Mouse (Mus musculus): ENCODE results near the gene 2200002D01Rik.
"Not testable (repeated sequence)": the region's sequence is repeated elsewhere in the genome, so short reads cannot be mapped to it uniquely, and the experiment has no call there.

The 2200002D01Rik gene

DNA sequence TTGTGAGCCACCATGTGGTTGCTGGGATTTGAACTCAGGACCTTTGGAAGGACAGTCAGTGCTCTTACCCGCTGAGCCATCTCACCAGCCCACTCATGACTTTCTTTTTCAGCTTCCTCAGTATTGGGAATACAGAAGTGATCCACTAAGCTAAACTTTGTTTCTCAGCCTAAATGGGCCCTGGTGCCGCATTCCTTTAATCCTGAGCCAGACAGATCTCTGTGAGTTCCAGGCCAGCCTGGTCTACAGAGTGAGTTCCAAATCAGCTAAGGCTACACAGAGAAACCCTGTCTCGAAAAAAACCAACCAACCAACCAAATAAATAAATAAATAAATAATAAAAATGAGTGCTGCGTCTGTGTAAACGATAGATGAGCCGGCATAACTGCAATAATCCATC, 10.7 kb downstream of the 2200002D01Rik start:
- DNase-seq (ENCODE audit: low read depth) = not testable (repeated sequence)

DNA sequence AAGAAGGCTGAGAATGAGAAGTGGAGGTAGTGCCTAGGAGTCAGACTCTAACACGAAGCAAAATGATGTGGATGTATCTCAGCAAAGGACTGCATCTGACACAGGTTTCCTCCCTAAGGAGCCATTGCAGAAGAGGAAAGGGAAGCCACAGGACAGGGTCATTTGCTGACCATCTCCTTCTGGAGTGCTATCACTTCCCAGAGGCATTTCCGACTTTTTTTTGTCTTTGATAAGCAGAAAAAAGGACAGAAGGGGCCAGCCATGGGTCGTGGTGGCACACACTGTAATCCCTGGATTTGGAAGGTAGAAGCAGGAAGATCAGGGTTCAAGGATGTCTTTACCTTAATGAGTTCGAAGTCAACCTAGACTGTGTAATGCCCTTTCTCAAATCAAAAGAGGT, 11.7 kb downstream of the 2200002D01Rik start:
- no peak for DNase-seq (ENCODE audit: low read depth)

DNA sequence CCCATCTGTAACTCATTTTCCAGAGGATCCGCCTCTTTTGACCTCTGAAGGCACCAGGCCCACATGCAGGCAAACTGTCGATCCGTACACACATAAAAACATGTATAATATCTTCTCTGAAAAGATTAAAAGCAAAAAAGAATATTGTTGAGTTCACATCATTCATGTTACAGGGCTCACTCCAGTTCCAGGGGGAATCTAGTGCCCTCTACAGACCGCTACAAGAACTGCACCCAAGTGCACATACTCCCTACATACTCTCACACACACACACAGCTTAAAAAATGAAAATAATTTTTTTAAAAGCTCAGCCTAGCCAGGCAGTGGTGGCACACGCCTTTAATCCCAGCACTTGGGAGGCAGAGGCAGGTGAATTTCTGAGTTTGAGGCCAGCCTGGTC, 13.6 kb downstream of the 2200002D01Rik start:
- peak; percentile 55 for DNase-seq (ENCODE audit: low read depth)

DNA sequence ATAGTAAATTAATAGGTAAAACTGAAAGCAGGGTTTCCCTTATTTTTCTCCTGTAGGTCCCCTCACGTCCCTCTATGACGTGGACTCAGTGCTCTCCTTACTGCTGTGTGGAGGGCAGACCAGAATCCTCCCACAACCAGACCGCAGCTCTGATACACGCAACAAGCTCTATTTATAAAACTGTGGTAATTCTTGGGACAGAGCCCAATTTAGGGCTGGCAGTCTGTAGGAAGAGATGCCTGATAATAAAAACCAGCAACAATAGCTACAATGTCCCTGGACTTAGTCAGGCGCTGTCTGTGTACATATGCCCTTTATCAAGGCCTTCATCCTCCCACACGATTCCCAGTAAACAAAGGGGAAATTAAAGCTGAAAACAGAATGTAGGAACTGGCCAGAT, 14.5 kb downstream of the 2200002D01Rik start:
- no peak for DNase-seq (ENCODE audit: low read depth)

DNA sequence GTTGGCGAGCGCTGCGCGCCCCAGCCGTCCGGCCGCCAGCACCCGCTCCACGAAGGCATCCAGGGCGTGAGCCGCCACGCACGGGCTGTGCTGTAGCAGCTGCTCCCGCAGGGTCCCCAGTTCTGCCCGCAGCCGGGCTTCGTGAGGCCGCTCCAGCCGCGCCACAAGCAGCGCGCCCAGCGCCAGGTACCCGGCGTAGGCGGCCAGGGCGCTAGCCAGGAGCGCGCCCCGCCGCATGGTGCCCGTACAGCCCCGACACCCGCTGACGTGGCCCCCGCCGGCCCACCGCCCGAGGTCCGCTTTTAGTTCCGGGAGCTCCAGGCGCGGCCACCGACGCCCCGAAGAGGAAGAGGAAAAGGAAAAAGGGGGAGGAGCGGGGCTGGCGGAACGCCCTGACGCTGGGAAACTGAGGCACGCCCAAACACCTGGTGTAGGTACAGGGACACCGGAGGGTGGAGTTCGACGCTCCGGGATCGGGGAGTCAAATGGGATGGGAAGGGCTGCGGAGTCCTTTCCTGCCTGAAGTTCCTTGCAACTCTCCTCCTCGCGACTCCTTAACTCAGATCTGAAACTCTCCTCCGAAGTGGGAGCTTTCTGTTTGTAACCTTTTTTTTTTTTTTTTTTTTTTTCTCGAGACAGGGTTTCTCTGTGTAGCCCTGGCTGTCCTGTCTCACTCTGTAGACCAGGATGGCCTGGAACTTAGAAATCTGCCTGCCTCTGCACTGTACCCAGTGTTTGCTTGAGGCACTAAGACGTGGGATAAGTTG, 15.8 kb downstream of the 2200002D01Rik start, which contains the start of gene Kcnk6:
Kcnk6 (minus strand) TSS at position 269 of the 767 bp plus-strand sequence.
- peak; percentile 72 for DNase-seq (ENCODE audit: low read depth)

DNA sequence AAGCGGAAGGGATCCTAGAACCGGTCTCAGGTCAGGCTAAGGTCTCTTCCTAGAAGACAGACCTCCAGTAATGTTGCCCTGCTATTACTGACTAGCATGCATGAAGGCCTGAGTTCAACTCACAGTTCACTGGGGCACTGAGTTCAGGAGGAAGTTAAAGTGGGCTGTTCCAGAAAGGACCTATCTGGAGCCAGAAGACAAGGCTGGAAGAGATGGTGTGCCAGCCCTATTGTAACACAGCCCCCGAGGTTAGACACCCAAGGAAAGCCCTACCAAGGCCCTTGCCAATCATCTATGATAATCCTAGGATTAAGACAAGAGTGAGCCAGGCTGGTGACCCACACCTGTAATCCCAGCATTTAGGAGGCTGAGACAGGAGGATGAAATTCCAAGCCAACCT, 16.7 kb downstream of the 2200002D01Rik start:
- no peak for DNase-seq (ENCODE audit: low read depth)

DNA sequence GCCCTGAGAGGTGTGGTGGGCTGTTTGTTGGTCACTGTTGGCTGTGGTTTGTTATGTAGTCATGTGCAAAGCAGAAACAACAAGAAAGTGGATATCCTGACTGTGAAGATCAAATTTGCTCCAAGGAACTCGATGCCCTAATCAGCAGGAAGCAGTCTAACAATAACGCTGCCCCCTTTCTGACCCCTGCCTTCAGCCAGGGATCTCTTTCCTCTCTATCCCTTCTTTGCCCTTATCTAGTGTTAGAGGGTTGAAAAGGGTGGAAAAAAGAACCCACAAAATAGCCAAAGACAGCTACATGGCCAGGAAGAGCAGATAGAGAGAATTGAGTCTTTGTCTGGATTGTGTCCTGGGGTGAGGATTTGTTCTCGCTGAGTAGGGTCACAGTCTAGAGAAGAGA, 17.7 kb downstream of the 2200002D01Rik start:
- DNase-seq (ENCODE audit: low read depth) = no peak

DNA sequence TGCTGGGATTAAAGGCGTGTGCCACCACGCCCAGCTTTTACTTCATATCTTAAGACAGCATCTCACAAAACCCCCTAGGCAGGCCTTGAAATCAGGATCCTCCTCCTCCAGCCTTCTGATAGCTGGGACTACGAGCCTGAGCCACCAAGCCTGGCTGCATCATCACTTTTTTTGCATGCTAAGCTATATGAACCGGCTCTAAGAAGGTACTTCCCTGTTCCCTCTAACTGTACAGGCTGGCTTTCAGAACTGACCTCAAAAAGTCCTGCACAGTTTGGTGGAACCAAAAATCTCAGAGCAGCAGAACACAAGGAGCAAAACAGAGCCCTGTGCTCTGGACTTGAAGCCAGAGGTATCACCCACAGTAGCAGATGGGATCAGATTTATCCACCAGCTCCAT, 20.1 kb downstream of the 2200002D01Rik start:
- DNase-seq (ENCODE audit: low read depth) = no peak

DNA sequence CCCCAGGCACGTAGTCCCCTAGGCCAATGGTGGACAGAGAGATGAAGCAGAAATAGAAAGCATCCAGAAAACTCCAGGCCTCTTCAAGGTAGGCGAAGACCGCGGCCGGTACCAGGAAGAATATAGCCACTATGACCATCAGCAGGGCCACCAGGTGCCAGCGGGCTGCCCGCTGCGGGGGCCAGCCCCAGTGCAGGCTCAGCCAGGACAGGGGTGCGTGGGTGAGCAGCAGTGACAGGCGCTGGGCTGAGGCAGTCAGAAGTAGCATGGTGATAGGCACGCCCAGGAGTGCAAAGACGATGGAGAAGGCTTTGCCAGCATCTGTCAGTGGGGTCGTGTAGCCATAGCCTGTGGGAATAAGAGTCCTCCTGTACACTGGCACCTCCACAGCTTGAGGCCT, 22.7 kb downstream of the 2200002D01Rik start:
- DNase-seq (ENCODE audit: low read depth) = no peak

DNA sequence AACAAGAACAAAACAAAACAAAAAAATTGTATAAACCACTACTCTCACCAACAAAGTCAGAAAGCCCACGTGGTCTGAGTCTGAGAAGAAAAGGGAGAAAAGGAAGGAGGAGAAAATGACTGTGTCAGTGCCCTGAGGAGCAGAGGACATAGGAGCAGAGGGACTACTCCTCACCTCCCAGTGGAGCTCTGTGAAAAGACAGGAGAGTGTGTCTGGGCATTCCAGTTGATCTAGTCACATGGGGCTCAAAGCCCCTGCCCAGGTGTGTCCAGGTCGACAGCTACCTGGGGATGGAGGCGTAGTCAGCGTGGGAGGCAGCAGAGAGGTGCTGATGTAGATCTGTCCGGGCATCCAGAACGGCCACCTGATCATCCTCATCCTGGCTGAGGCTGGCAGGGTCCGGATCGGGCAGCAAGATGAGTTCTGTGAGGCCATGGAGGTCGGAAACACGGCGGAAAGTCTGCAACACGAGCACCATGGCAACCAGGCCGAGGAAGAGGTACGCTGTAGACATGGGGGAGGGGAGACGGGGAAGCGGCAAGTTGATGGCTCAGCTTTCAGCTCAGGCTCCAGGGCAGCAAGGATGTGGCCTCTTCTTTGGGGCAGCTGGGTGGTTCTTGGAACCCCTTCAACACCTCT, 23.4 kb downstream of the 2200002D01Rik start:
- DNase-seq (ENCODE audit: low read depth) = peak; percentile 56

DNA sequence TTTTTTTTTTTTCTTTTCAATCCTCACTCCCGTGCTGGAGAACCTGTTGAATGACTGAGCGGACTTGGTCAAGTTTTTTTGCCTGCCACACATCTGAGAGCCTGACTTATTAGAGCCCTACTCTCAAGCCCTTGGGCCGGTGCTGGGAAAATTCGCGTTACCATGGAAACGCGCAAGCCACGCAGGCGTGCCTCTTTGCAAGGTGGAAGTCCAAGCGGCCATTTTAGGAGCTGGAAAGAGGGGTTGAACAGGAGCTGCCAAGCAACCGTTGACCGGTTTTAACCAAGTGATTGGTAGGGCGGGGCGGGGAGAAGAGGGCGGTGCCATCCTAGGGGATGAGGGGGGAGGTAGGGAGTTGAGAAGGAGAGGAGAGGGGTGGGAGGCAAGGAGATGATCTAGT, 33.4 kb downstream of the 2200002D01Rik start:
- no peak for DNase-seq (ENCODE audit: low read depth)

DNA sequence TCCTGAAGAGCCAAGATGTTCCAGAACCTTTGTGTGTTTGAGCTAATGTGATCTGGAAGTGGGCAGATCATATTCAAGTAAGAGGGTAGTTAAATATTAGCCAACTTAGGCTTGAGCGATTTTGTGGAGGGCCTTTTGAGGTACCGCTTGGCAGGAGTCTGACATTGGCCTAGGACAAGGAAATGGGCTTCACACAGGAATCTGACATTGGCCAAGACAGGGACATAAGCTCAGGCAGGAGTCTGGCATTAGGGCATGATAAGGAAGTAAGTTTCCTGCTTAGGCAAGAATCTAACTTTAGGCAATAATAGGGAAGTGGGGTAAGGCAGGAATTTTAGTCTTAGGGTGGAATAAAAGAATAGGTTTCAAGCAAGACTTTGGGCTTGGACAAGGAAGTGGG, 34.0 kb downstream of the 2200002D01Rik start:
- DNase-seq (ENCODE audit: low read depth) = no peak

DNA sequence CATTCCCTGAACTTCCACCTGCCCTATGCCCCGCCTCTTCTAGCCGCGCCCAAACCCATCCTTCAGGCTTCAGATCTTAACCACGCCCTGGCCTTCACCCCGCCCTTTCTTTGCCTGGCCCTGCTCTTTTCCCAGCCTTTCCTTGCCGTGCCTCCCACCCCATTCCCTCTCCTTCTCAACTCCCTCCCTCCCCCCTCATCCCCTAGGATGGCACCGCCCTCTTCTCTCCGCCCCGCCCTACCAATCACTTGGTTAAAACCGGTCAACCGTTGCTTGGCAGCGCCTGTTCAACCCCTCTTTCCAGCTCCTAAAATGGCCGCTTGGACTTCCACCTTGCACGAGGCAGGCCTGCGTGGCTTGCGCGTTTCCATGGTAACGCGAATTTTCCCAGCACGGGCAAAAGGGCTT, 34.6 kb downstream of the 2200002D01Rik start, which contains the start of gene Catsperg1:
Catsperg1 (minus strand) TSS at position 361 of the 408 bp plus-strand sequence.
- DNase-seq (ENCODE audit: low read depth) = no peak

DNA sequence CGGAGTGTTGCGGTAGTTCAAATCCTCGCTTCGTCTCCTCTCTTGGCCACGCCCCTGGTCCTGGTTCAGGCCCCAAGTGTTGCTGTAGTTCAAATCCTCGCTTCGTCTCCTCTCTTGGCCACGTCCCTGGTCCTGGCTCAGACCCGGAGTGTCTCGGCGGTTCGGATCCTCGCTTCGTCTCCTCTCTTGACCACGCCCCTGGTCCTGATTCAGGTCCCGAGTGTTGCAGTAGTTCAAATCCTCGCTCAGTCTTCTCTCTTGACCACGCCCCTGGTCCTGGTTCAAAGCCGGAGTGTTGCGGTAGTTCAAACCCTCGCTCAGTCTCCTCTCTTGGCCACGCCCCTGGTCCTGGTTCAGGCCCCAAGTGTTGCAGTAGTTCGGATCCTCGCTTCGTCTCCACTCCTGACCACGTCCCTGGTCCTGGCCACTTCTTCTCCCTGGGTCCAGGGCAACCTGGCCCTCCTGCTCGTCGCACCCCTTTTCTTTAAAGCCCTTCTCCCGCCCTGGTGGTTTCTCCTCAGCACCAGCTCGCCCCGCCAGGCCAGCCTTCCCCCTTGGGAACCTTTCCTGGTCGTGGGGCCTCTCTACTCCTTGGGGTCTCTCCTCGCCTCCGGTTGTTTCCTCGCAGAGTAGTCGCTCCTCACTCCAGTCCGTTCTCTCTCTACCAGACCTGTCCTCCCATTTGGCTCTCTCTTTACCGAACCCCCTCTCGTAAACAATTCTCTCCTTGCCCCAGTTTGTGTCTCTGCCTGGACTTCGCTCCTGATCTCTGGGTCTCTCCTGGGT, 35.3 kb downstream of the 2200002D01Rik start:
- DNase-seq (ENCODE audit: low read depth) = not testable (repeated sequence)

DNA sequence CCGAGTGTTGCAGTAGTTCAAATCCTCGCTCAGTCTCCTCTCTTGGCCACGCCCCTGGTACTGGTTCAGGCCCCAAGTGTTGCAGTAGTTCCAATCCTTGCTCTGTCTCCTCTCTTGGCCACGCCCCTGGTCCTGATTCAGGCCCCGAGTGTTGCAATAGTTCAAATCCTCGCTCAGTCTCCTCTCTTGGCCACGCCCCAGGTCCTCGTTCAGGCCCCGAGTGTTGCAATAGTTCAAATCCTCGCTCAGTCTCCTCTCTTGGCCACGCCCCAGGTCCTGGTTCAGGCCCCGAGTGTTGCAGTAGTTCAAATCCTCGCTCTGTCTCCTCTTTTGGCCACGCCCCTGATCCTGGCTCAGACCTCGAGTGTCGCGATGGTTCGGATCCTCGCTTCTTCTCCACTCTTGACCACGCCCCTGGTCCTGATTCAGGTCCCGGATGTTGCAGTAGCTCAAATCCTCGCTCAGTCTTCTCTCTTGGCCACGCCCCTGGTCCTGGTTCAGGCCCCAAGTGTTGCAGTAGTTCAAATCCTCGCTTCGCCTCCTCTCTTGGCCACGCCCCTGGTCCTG, 36.0 kb downstream of the 2200002D01Rik start:
- no peak for DNase-seq (ENCODE audit: low read depth)

DNA sequence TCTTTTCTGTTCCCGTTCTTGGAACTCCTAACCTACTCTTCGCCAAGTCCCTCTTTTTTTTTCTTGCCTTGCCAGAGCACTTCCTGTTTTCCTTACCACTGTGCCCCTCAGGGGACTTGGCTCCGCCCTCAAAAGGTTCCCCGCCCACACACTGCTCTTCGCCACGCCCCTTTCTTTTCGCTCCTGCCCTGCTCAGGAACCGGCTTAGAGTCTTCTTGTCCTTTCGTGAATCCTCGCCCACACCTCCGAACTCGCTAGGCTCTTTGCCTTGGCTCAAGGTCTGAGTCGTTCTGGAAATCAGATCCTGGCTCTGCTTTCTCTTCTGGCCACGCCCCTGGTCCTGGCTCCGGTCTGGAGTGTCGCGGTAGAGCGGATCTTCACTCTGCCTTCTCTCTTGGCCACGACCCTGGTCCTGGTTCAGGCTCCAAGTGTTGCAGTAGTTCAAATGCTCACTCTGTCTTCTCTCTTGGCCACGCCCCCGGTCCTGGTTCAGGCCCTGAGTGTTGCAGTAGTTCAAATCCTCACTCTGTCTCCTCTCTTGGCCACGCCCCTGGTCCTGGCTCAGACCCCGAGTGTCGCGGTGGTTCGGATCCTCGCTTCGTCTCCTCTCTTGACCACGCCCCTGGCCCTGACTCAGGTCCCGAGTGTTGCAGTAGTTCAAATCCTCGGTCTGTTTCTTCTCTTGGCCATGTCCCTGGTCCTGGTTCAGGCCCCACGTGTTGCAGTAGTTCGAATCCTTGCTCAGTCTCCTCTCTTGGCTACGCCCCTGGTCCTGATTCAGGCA, 36.7 kb downstream of the 2200002D01Rik start:
- peak; percentile 94 for DNase-seq (ENCODE audit: low read depth)

DNA sequence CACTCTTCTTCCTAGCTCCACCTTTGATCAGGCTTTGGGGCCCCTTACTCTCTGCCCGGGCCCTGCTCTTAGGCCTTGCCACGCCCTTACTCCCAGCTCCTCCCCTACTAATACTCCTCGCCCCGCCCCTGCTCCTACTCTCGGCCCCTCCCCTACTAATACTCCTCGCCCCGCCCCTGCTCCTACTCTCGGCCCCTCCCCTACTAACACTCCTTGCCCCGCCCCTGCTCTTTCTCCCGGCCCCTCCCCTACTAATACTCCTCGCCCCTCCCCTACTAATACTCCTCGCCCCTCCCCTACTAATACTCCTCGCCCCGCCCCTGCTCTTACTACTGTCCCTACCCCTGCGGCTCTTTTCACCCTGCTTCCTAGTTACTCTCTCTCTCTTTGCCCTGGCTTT, 37.3 kb downstream of the 2200002D01Rik start:
- DNase-seq (ENCODE audit: low read depth) = not testable (repeated sequence)

DNA sequence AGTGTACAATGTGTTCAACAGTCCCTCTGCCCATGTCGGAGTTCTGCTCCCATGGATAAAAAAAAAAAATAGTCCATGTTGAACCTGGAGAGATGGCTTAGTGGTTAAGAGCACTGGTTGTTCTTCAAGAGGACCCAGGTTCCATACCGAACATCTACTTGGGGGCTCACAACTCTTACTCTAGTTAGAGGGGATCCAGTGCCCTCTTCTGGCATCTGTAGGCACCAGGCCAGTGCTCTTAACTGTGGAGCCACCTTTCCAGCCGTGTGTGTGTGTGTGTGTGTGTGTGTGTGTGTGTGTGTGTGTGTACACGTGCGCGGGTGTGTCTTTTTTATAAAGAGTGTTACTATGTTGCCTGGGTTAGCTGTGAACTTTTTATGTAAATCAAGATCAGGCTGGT, 45.7 kb downstream of the 2200002D01Rik start:
- no peak for DNase-seq (ENCODE audit: low read depth)

All from induced T-regulatory cell, adult 2 months (primary cell).